Mouse (Mus musculus) megakaryocyte, adult 5-6 weeks (primary cell): Measurements from ENCODE around the gene Dock10. TPM values are rescaled to one million over a fixed set of nuclear protein-coding genes. Genes with fewer than 3 reads are reported as not detected.

ENCODE experiments used
- ATAC-seq: 2 replicates; pipeline ENCODE4 v1.8.0; 2016; ENCODE audit warnings: mild to moderate bottlenecking, inconsistent platforms; ENCODE audit not compliant: poor library complexity, severe bottlenecking
- total RNA-seq, 2 experiments: library from RNA; stranded (forward) in 1 of 2; stranded (reverse) in 1 of 2; fragments of 153-499, 151-499 nt in 1 of 2; fragments of 221-1000, 200-1000 nt in 1 of 2; gene quantifications; 2 replicates each; pipeline versions ENCODE4 v1.2.3 to v1.2.4; 2015 to 2017

Dock10 gene
- total RNA-seq, 2 experiments from 2014 or later = 149 to 183 TPM

DNA sequence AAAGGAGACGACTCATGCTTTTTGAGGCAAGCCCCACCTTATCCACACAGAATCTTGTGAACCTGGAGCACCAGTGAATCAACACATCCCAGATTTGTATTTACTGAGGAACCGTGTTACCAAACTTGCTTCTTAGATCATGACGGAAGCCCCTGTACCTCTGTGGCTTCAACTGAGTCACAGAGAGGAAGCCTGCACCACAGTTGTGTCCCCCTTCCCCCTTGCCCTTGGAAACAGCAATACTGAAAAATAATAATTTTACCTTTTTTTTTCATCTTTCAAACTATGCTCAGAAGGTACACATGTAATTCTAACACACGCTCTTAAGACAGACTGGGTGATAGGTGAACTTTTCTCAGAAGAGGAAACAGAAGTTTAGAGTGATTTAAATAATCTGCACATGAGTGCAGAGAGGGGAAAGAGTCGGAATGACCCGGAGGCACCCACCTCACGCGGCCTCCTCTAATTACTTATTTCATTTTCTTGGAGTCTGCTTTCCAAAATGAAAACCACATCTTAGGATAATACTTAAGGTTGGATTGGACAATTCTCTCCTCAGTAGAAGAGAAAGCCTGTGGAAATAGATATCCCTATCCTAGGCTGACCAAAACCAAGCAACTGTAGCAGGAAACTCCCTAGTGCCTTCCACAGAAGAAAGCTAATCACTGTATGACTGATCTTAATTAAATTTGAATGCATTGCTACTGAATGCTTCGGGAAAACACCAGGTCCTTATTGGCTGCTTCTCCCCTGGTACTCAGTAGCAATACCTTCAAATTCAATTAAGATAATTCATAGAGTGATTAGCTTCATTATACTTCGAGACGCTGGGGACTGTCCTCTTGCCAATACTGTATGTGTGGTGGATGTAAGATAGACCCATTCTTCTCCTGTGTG is 96.6 kb downstream of the Dock10 start:
- ATAC-seq = no peak

DNA sequence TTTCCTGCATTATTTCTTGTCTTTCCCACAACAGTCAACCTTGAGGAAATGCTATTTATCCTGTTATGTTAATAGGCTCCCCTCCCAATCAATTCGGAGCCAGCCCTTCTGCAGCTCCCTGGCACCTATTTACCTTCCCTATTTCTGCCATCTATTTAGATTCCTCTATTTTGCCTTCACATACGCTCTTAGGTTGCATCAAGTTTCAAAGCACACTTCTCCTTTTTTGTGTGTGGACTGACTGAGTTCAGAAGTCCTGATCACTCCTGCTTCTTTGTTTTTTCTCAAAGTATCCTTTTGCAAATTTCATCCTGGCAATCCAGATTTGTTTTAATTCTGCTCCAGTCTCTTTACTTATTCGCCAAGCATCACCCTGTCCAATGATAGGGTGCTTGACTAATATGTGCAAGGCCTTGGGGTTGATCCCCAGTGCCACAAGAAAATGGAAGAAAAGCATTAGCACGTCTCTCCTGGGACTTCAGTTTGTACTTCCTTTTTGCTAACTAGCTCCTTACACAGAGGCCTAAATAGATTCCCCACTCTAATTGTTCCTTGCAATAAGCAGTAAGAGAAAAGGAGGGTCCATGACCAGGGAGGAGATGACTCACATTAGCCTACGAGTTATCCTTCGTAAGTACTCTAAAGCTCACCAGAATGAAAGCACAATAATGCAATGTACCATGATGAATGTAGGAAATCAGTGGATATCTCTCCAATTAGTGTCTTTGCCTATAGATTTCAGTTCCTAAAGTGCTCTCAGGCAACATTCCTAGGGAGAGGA is 98.7 kb downstream of the Dock10 start:
- ATAC-seq = peak; percentile 88

DNA sequence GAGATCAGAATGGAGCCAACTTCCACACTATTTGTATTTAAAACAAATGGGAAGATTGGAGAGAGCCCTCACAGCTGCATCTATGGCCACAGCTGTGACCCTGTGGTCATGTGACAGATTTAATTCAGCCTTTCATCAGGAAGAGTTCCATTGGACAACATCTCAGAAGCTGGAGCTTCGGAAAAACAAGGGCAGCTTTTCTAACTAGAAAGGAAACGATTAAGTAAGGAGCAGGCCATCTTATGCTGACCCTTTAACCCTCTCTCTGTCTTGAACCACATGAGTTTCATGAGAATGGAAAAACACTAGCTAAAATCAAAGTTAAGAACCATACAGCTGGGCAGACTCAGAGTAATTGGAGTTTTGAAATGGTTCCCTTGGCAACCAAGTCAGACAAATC is 101.9 kb downstream of the Dock10 start:
- no peak for ATAC-seq

DNA sequence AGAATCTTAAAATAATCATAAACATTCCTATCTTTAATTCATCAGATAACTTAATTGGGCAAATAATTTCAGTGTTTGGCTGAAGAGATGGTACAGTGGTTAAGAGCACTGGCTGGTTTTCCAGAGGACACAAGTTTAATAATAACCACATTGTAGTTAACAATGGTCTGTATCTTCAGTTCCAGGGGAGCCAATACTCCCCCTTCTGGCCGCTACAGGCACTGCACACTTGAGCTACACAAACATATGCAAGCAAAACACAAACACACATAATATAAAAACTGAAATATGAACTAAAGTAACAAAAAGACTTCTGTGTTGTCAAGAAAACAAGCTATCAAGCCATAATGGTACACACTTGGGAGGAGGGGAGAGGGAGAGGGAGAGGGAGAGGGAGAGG is 102.5 kb downstream of the Dock10 start:
- ATAC-seq = no peak

DNA sequence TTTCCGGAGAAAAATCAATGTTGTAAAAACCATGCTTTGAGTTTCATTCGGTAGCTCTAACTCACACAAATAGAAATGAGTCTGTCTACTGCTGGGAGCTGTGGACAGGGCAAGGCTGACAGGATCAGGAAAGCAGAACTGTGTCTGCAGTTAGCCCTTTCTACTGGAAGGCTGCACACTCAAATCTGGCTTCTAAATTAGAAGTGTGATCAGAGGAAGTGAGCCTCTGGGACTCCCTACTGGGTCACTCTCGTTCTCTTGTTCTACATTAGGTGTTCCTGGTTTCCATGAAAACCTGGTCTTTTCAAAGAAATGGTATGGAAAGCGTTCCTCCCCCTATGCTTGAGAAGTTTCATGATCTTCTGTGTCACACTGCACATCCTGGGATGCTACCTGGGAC is 103.1 kb downstream of the Dock10 start:
- ATAC-seq = peak; percentile 55

DNA sequence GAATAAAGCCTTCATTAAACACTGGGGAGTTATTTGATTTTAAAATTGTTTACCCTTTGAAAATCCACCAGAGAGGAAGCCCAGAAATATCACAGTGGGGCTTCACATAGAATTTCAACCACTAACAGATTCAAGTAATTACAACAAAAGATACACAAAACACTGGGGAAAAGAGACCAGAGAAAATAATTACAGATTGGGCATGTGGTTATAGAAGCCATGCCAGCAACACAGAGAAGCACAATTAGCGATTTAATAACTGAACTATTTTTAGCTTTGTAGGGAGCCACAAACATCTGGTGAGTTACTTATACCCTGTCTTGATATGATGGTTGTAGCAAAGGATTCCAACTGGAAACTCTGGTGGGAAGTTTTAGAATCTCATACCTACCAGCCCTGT is 104.2 kb downstream of the Dock10 start:
- ATAC-seq = no peak

DNA sequence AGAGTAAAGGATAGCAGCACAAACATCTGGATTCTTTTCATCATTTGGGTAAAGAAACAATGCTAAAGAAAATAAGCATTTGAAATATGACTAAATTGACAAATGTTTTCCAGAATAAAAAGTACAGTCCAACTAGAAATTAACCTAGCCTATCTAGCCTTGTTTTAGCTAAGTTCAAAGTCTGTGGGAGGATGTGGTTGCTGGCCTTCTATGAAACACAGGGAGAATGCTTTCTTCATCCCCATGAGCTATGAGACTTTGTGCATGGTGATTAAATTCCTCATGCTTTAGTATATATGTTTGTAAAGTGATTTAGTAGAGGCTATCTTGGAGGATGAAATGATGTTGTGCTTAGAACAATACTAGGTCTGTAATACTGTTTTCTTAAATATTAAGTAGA is 105.5 kb downstream of the Dock10 start:
- ATAC-seq = no peak

DNA sequence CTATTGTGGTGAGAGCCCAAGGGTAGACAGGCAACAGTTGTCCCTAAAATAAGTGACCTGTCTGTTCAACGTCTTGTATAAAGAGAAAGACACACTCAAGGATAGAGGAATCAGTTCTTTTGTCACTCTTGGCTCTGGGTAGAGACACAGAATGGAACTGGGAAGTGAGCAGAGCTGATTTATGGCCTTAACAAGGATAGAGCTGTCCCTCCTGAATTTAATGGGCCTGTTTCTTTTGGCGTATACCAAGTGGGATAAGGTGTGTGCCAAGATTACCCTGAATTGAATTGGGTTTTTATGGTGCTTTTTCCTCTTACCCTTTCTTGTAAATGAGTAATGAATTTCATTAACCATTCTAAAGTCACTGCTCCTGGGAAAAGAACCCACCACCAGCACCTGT is 106.2 kb downstream of the Dock10 start:
- ATAC-seq = no peak

DNA sequence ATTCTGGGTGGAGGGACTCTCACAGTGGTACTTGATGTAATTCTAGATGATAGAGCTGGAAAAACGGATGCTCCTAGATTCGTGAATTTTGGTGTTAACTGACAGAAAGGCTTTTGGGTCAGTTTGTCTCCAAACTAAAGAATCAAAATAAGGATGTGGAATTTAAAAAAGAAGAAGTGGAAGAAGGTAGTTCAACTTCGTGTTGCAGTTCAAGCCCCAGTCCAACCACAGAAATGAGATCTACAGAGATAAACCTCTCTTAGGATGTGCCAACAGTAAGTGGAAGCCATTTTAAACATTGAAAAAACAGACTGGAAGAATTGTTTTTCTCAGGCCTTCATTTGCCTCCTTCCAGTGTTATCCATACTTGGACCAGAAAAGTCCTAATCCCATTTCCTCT is 111.7 kb downstream of the Dock10 start:
- ATAC-seq = peak; percentile 87

DNA sequence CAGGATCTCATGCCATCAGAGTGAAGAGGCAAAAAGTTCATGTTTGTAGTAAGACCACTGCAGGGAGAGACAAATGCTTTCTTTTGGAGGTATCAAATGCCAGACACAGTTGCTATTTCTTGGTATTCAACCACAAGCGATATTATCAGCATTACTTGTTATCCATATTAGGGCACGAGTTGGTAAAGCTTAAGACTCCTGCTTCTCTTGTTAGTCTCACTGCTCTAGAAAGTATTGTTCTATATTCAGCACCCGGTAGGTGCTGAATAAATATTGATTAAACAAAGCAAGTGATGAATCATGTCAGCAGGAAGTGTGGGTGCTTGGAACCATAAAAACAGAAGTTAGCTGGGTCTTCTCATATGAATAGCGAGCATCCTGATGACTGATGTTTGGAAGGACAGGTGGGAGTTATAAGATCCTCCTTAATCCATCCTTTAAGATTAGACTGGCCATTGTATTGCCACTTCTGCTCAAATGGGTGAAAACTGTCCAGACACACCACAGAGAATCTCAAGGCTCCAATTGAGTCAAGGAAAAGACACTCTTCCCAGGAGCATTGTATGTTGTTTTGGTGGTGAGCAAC is 114.4 kb downstream of the Dock10 start:
- ATAC-seq = no peak

DNA sequence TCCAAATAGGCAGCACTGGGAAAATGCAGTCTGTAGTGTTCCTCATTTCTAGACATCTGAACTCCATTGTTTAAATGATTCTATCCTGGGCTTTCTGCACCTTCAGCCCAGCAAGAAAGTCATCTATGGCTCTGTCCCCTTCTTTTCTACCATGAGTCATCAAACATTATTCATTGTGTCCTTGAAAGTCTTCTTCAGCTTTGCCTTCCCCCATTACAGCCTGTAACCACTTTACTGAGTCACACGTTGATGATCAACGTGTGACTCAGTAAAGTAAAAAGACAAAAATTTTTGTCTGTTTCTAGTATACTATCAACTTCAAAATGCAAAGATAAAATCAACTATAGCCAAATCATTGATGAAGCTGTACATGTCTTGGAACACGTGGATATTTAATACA is 116.5 kb downstream of the Dock10 start:
- no peak for ATAC-seq

DNA sequence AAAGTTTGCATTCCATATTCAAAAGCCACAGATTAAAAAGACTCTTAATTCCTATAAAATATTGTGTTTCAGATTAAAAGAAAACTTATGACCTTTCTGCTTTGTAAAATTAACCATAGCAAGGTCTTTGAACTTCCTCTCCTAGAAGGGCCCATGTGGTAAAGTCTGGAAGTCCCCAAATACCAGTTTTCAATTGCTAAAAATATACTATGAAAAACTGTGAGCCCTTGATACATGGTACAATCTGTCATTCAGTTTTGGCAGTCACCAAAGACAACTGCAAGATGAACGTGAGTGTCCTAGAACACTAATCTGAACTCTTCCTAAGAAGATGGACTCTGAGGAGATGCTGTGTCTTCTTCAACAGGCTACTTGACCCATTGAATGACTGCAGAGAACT is 117.0 kb downstream of the Dock10 start:
- ATAC-seq = no peak

DNA sequence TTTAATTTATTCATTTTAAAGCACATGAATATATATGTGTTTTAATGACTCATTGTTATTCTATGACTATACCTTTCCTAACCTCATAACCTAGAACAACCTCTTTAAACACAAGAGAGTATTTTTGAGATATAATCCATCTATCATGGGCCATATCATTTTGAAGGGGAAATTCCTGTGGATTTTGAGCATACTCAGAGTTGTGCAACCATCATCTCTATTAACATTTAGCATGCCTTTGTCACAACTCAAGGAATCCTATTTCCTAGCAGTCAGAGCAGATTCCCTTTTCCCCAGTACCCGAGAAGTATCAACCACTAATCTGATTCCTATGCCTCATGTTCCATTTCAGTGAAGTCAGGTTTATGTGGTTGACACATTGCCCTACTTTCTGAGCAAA is 118.8 kb downstream of the Dock10 start:
- ATAC-seq = no peak

DNA sequence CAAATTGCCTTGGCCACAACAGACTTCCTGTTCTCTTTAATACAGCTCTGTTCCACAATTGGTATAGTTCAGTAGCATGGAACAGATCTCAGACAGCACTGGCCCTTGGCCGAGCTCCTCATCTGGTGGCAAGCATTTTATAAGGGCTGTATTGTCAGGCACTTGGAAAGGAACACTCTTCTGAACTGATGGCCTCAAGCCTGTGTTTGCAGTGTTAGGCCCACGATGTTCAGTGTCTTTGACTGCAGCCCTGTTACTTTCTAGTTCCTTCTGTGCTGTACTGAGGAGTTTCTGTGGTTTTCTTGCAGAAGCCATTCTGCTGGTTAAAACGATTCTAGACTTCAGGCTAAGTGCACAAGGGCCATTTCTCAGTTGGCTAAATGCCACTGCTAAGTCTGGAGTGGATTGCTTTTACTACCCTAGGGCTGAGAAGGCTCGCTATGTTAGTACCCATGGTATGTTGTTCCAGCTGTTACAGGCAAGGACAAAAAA is 121.1 kb downstream of the Dock10 start:
- ATAC-seq = peak; percentile 70

DNA sequence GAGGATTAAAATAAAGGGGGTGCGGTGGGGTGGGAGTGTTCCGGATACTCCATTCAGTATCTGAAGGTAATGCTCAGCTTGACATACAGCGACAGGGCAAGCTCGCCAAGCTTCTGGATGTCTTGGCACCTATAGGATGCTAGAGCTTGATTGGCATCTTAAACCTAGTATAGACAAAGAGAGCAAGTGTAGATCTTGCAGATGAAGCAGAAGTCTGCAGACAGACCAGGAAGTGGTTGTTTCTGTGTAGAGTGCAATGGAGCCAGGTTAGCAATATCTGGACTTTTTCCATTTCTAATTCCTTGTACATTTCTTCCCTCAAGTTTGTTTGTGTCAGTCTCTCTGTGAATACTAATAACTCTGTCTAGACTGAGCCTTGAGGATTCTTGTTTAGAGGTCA is 122.5 kb downstream of the Dock10 start:
- ATAC-seq = peak; percentile 43

DNA sequence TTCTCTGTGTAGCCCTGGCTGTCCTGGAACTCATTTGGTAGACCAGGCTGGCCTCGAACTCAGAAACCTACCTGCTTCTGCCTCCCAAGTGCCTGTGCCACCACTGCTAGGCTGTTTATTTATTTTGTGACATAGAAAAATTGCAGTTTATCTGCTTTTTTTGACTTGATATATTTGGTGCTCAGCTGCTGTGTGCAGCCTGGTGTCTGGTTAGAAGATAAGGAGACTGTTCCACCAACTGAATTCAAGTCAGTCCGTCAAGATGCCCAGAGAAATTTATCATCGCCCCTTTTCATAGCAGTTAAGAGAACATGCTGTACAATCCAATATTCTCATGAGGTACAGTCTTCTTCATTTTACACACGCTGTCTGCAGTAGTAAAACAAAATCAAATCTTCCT is 124.8 kb downstream of the Dock10 start:
- ATAC-seq = no peak

DNA sequence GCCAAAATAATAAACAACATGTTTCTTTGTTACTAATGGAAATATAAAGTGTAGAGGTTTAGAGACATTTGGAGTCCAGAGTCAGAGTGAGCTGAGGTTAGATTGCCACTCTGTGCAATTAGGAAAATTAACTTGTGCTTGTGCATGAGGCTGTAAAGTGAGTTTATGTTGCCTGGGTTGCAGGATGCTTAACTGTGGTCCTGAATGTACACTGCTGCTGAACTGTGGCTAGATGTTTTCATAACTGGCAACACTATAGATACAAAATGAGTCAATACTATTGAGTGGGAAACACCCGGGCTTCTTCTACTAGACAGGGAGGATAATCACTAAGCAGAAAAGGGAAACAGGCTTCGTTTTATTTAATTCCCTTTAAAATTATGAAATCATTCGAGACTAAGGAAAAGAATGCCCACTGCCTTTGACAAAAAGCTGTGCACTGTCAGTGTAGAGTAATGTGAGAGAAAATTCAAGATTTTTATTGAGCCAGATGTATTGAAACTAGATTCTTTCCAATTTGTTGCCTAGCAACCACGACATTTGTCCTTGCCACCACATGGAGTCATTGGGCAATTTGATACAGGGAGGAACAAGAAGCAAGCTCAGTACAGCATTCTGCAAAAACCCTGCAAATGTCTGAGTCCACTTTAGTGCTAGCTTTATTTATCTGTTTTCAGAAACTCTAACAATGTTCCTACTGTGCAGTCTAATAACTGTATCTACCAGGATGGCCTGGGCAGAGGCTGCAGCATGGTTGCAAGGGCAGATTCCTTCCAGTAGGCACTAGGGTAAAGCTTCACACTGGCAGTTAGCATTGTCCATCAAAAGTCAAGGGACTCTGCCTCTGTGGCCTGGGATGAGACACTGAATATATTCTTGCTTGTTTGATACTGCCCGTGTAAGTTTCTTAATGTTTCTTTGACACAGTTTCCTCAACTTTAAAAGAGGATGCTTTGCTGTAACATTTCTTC is 127.9 kb downstream of the Dock10 start:
- no peak for ATAC-seq

DNA sequence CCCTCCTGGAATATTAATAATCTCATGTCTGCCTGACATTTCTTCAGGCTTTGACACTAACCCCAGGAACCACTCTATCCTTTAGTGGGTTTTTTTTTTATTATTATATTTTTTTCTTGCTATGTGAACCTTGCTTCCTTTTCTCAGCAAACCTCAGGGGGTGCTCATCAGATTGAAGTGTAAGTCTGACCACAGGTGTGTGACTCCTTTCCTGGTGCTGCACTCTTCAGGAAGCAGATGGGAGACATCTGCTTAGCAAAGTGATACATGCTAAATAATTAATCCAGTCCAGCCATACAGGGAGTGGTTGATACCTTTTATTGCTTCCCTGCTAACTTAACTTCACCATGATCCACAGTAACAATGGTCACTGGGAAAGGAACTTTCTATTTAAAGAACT is 130.3 kb downstream of the Dock10 start:
- no peak for ATAC-seq

DNA sequence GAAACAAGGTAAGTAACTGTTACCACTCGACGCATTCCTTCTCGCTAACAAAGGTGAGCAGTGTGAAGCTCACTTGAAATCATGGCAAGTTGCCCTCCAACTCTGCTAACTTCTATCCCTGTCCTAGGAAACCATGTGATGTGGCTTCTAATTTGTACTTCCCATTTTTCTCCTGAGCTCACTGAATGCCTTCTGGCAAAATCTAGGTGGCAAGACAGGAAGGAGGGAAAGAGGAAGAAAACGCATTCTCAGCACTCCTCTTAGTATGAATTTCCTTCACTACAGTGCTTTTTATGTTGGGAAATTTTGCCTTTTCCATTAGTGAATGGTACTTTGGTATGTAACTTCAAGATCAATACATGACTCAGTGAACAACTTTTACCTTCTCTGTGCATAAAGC is 131.5 kb downstream of the Dock10 start:
- peak; percentile 57 for ATAC-seq

DNA sequence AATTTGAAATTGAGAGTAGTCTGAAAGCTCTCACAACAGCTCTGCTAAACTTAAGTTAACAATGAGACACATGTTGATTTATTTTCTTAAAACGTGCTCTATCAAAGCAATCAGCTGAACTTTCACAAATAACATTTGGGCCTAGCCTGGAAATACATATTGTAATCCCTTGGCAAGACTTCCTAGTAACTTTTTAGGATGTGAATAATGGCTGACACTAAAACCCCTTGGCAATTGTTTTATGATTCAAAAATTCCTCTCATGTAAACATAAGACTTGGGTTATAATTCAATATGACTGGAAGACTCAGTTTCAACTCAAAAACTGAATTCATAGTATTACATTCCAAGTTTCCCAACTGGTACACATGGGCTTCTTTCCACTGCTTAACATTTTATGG is 133.0 kb downstream of the Dock10 start:
- no peak for ATAC-seq
